Mouse (Mus musculus) heart, adult 11 months (tissue): ENCODE data around the gene Marcks.
"Not testable (repeated sequence)": the region's sequence is repeated elsewhere in the genome, so short reads cannot be mapped to it uniquely, and the experiment has no call there.

ENCODE experiments used
- DNase-seq: peaks from one replicate; pipeline ENCODE4 v3.0.0; 2022

Marcks gene

GRCm38 (mm10) chr10:37135951-37136751 is 2.6 kb downstream of the Marcks start:
- peak; percentile 96 for DNase-seq

- DNase-seq: no peak
Observed at GRCm38 (mm10) chr10:37133876-37134708, 4.6 kb downstream of the Marcks start.

- no peak for DNase-seq
Observed at GRCm38 (mm10) chr10:37132671-37133070, 6.0 kb downstream of the Marcks start.

DNA sequence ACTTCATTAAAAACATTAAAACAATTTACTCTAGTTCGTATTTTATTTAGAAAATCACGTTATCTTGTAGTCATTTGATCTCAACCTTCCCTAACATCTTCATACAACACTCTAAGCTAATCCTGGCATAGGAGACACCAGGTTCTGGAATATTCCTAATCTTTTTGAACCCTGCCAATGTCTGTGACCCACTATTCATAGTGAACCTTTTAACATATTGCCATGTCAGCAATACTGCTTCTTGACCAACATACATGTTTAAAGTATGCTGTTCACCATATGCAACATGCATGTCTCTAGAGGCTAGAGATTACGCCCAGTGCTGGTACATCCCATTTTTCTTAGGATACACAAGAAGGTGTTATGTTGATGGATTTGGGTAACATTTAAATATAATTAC is 9.1 kb downstream of the Marcks start:
- no peak for DNase-seq

DNA sequence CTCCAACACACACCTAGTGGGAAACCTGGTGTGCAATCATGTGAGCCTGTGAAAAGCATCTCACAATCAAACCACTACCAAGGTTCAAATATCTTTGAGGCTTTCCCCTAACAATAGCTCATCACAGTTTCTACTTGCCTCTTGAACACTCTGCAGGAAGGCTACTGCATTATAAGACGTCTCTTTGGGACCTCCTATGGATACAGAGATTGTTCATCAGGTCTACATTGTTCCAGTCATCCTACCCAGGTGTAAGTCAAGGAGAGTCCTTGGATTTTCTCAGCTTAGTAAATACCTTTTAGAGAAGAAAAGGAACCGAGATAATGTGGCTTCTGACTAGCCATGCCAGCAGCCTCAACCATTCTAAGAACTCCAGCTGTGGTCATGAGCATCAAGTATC is 23.4 kb downstream of the Marcks start:
- no peak for DNase-seq

- DNase-seq: no peak
Observed at GRCm38 (mm10) chr10:37112812-37113211, 25.9 kb downstream of the Marcks start.

DNA sequence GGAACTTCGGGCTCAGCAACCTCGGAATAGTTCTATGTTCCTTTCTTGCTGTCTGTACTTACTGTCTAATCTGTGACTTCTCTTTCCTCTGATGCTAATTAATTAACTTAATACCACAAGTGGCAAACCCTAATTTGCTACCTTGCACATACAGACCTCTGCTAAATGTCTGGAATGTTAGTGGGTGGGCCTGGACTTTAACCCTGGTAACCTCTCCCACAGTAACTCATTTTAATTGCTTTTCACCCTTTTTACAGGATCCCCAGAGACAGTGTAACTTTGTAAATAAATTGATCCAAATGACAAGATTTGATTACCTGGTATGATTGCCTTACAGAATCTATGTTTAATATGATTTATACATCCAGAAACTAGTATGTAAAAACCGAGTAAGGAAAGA is 26.4 kb downstream of the Marcks start:
- DNase-seq: no peak

DNA sequence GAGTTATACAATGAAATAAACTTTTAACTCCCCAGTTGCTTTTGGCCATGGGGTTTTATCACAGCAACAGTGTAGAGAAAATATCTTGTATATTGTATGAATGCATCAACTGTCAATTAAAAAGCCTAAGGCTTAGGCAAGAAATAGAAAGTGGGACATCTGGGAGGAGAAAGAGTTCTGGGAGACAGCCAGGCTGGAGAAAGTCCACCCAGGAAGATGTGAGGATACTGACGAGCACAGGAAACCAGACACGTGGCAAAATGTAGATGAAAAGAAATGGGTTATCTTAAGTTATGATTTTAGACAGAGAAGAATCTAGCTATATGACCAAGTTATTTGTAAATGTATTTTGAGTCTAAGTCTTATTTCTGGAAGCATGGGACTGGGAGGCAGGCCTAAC is 27.3 kb downstream of the Marcks start:
- DNase-seq: peak; percentile 27

- DNase-seq: peak; percentile 93
Observed at GRCm38 (mm10) chr10:37106871-37107627, 31.7 kb downstream of the Marcks start.

GRCm38 (mm10) chr10:37106303-37106702 is 32.4 kb downstream of the Marcks start:
- peak; percentile 89 for DNase-seq

GRCm38 (mm10) chr10:37102227-37103080 is 36.3 kb downstream of the Marcks start:
- DNase-seq: no peak

DNA sequence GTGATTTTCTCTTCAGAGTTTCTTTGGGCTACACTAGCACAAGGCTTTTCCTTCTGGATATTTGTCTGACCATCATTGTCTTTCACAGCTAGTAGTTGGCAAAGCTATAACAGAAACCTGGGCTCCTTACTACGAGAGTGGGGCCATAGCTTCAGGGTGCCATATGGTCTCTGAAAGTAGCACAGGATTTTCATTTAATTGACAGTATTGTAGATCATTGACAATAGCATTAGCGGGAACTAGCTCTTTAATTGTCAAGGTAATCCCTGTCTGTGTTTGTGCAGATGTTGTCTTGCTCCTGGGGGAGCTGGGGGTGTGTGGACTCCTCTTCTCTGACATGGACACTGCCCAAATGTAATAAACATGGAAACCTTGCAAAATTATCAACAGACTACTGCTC is 37.0 kb downstream of the Marcks start:
- no peak for DNase-seq

GRCm38 (mm10) chr10:37096529-37096928 is 42.2 kb downstream of the Marcks start:
- peak; percentile 87 for DNase-seq

GRCm38 (mm10) chr10:37095803-37096202 is 42.9 kb downstream of the Marcks start:
- no peak for DNase-seq

DNA sequence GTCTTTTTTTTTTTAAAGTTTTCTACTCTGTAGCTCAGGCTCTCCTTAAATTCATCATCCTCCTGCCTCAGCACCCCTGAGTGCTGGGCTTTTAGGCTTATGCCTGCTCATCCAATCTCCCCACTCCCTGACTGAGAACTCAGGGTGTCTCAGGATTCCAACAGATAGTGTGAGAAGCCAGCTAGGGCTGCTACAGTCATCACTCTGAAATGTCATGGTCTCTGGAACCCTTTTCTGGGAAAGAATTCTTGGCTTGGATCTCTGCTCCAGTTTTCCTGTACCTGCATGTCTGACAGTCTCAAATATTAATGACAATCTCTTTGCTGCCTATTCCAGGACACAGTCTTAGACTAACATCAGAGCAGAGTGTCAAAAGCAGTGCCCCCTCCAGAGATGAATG is 45.4 kb downstream of the Marcks start:
- no peak for DNase-seq

- DNase-seq: no peak
Observed at GRCm38 (mm10) chr10:37090411-37090810, 48.3 kb downstream of the Marcks start.

DNA sequence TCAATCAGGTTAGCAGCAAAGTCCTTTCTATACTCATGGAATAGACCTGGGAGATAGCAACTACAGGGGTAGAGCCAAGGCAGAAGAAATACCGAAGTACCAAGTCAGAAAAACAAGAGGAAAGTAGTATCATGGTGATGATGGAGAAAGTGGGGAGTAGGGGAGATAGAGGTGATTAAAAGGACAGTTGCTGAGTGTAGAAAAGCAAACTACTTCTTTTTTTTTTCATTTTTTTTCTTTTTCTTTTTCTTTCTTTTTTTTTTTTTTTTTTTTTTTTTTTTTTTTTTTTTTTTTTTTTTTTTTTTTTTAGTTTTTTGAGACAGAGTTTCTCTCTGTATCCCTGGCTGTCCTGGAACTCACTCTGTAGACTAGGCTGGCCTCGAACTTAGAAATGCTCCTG is 54.6 kb downstream of the Marcks start:
- DNase-seq: not testable (repeated sequence)
